Comparison of ENCODE assay signal across 8 mouse cellular contexts in genomic region chr9:21546789-21547074, GRCm38 (mm10). TPM values are rescaled to one million over a fixed set of nuclear protein-coding genes. Genes with fewer than 3 reads are reported as not detected.
DNase-seq lines count a peak whose midpoint lies in the region; ATAC-seq and TF ChIP-seq lines count a peak whose summit lies in the region.

Gene Carm1 (plus strand): TSS chr9:21546894.

- peak within 1 kb of the TSS; percentile 99 for H3K9ac ChIP-seq in kidney, embryonic 14.5 days (ENCODE audit: low read depth, low read length)
- peak within 1 kb of the TSS; percentile 96 for H3K9ac ChIP-seq in forebrain, embryonic 15.5 days (replicated peaks)
- H3K9ac ChIP-seq in hindbrain, embryonic 12.5 days, result peak within 1 kb of the TSS; percentile 98
- peak within 1 kb of the TSS; percentile 98 for H3K9ac ChIP-seq in limb, embryonic 13.5 days
- peak within 1 kb of the TSS; percentile 93 for H3K9ac ChIP-seq in stomach, embryonic 14.5 days (replicated peaks; ENCODE audit: low read depth, low read length)

- 0% methylated on average over 29 of the region's 52 CpGs for WGBS in kidney, embryonic 14.5 days
- WGBS in forebrain, embryonic 15.5 days, result under 1% methylated on average over 36 of the region's 52 CpGs
- WGBS in hindbrain, embryonic 12.5 days, result 0% methylated on average over 2 of the region's 52 CpGs
- 0% methylated on average over 47 of the region's 52 CpGs for WGBS in limb, embryonic 13.5 days
- under 1% methylated on average over 51 of the region's 52 CpGs for WGBS in stomach, embryonic 14.5 days

- H3K4me1 ChIP-seq in kidney, embryonic 14.5 days (ENCODE audit: control insufficient read depth, insufficient read depth, low read length), result peaks cover 16% of the 10 kb centered on the region; the same call in 1 of the 2 replicates
- H3K4me1 ChIP-seq in forebrain, embryonic 15.5 days, result peaks cover 38% of the 10 kb centered on the region
- peaks cover 27% of the 10 kb centered on the region for H3K4me1 ChIP-seq in hindbrain, embryonic 12.5 days
- peaks cover 24% of the 10 kb centered on the region for H3K4me1 ChIP-seq in limb, embryonic 13.5 days
- peaks cover 25% of the 10 kb centered on the region for H3K4me1 ChIP-seq in stomach, embryonic 14.5 days (ENCODE audit: control insufficient read depth, insufficient read depth, low read length)

- H3K4me3 ChIP-seq in kidney, embryonic 14.5 days (ENCODE audit: low read length), result peak within 1 kb of the TSS; percentile 84
- H3K4me3 ChIP-seq in forebrain, embryonic 15.5 days, result peak within 1 kb of the TSS; percentile 78
- peak within 1 kb of the TSS; percentile 83 for H3K4me3 ChIP-seq in hindbrain, embryonic 12.5 days
- peak within 1 kb of the TSS; percentile 85 for H3K4me3 ChIP-seq in limb, embryonic 13.5 days
- peak within 1 kb of the TSS; percentile 73 for H3K4me3 ChIP-seq in stomach, embryonic 14.5 days (ENCODE audit: low read depth, low read length)

- H3K9me3 ChIP-seq in kidney, embryonic 14.5 days (ENCODE audit: control insufficient read depth, low read length), result no peaks in the 10 kb centered on the region
- H3K9me3 ChIP-seq in forebrain, embryonic 15.5 days, result no peaks in the 10 kb centered on the region
- H3K9me3 ChIP-seq in hindbrain, embryonic 12.5 days (replicated peaks), result no peaks in the 10 kb centered on the region
- H3K9me3 ChIP-seq in limb, embryonic 13.5 days, result no peaks in the 10 kb centered on the region
- no peaks in the 10 kb centered on the region for H3K9me3 ChIP-seq in stomach, embryonic 14.5 days (ENCODE audit: control insufficient read depth, low read depth, low read length)

- CTCF ChIA-PET in Patski (lab: Charles Lee), result interaction anchor here (0.7 kb wide), 1 partner anchor 74 kb away, joined by 3 read pairs; no protein-coding TSS in a partner anchor

- in situ Hi-C loops in Patski (cut with MboI; ENCODE audit: low pct_unique_long_range_greater_than_20kb), result loop anchor here (5.0 kb wide), 1 partner anchor 46 kb away; the partner anchor contains the start of genes Timm29 and Yipf2

- peak within 1 kb of the TSS; percentile 98 for H3K27ac ChIP-seq in kidney, embryonic 14.5 days (ENCODE audit: low read depth, low read length)
- H3K27ac ChIP-seq in forebrain, embryonic 15.5 days (replicated peaks), result peak within 1 kb of the TSS; percentile 99
- H3K27ac ChIP-seq in hindbrain, embryonic 12.5 days, result peak within 1 kb of the TSS; percentile 99
- peak within 1 kb of the TSS; percentile 100 for H3K27ac ChIP-seq in limb, embryonic 13.5 days
- H3K27ac ChIP-seq in stomach, embryonic 14.5 days (ENCODE audit: low read length), result peak within 1 kb of the TSS; percentile 98

- peak within 1 kb of the TSS; percentile 64 for H3K4me2 ChIP-seq in kidney, embryonic 14.5 days (replicated peaks; ENCODE audit: low read depth, low read length)
- peak within 1 kb of the TSS; percentile 83 for H3K4me2 ChIP-seq in forebrain, embryonic 15.5 days (replicated peaks)
- peak within 1 kb of the TSS; percentile 83 for H3K4me2 ChIP-seq in hindbrain, embryonic 12.5 days (replicated peaks)
- peak within 1 kb of the TSS; percentile 75 for H3K4me2 ChIP-seq in limb, embryonic 13.5 days (replicated peaks)
- H3K4me2 ChIP-seq in stomach, embryonic 14.5 days (replicated peaks; ENCODE audit: low read depth, low read length), result peak within 1 kb of the TSS; percentile 68

- ATAC-seq in kidney, embryonic 14.5 days (ENCODE audit: low FRiP score, low TSS enrichment), result no peak
- ATAC-seq in Patski, result no peak
- ATAC-seq in forebrain, embryonic 15.5 days (replicated peaks), result no peak
- ATAC-seq in hindbrain, embryonic 12.5 days (ENCODE audit: low FRiP score), result peak; percentile 49
- no peak for ATAC-seq in limb, embryonic 13.5 days (ENCODE audit: low FRiP score, low read depth)
- no peak for ATAC-seq in stomach, embryonic 14.5 days (ENCODE audit: insufficient number of reproducible peaks, insufficient read depth, low FRiP score, low read depth)

- POLR2A ChIA-PET in Patski (lab: Charles Lee), result no interaction called here

- H3K27me3 ChIP-seq in kidney, embryonic 14.5 days (ENCODE audit: control insufficient read depth, insufficient read depth, low read length), result no peaks in the 10 kb centered on the region
- H3K27me3 ChIP-seq in Patski, result no peaks in the 10 kb centered on the region
- H3K27me3 ChIP-seq in forebrain, embryonic 15.5 days, result no peaks in the 10 kb centered on the region
- H3K27me3 ChIP-seq in hindbrain, embryonic 12.5 days, result no peaks in the 10 kb centered on the region
- H3K27me3 ChIP-seq in limb, embryonic 13.5 days, result no peaks in the 10 kb centered on the region
- H3K27me3 ChIP-seq in stomach, embryonic 14.5 days (ENCODE audit: control insufficient read depth, insufficient read depth, low read length), result no peaks in the 10 kb centered on the region

- H3K36me3 ChIP-seq in kidney, embryonic 14.5 days (ENCODE audit: control insufficient read depth, insufficient read depth, low read length), result peaks cover 19% of the 10 kb centered on the region; the same call in 1 of the 2 replicates
- 0 out of 2 replicates have a peak, but pooled peaks cover 3% of the 10 kb centered on the region for H3K36me3 ChIP-seq in forebrain, embryonic 15.5 days
- 0 out of 2 replicates have a peak, but pooled peaks cover 13% of the 10 kb centered on the region for H3K36me3 ChIP-seq in hindbrain, embryonic 12.5 days
- H3K36me3 ChIP-seq in limb, embryonic 13.5 days, result peaks cover 17% of the 10 kb centered on the region
- peaks cover 16% of the 10 kb centered on the region; the same call in 1 of the 2 replicates for H3K36me3 ChIP-seq in stomach, embryonic 14.5 days (ENCODE audit: control insufficient read depth, insufficient read depth, low read length)

- DNase-seq in kidney, adult 9 months, result no peak
- DNase-seq in Patski (ENCODE audit: low read depth, low spot score), result no peak
- DNase-seq in right cerebral cortex, adult 2 months (ENCODE audit: low spot score in 2 of 2), result no peak

- TF ChIP-seq CTCF in Patski (IDR thresholded peaks at IDR 0.05), result no peak

RNA-seq across cellular contexts. Expression of gene Carm1, which starts in this region (rescaled TPM):
- 46.9 and 60.3 TPM in 2 replicates for polyA plus RNA-seq in kidney, embryonic 14.5 days (2014; fragmentation: Nextera tagmentation; extraction: Ambion mirVana)
- polyA plus RNA-seq in Patski (2021), result 61.7 TPM
- 37.3 and 46.0 TPM in 2 replicates for polyA plus RNA-seq in forebrain, embryonic 15.5 days (2015; fragmentation: Nextera tagmentation; extraction: Ambion mirVana)
- 76.7 and 77.9 TPM in 2 replicates for polyA plus RNA-seq in hindbrain, embryonic 12.5 days (2016; fragmentation: Nextera tagmentation; extraction: Ambion mirVana)
- 55.2 and 56.0 TPM in 2 replicates for polyA plus RNA-seq in limb, embryonic 13.5 days (2015; fragmentation: Nextera tagmentation; extraction: Ambion mirVana)
- 39.7 and 42.7 TPM in 2 replicates for polyA plus RNA-seq in stomach, embryonic 14.5 days (2014; fragmentation: Nextera tagmentation; extraction: Ambion mirVana)
